19 mouse cellular contexts compared by ENCODE assay signal in the genomic region with DNA sequence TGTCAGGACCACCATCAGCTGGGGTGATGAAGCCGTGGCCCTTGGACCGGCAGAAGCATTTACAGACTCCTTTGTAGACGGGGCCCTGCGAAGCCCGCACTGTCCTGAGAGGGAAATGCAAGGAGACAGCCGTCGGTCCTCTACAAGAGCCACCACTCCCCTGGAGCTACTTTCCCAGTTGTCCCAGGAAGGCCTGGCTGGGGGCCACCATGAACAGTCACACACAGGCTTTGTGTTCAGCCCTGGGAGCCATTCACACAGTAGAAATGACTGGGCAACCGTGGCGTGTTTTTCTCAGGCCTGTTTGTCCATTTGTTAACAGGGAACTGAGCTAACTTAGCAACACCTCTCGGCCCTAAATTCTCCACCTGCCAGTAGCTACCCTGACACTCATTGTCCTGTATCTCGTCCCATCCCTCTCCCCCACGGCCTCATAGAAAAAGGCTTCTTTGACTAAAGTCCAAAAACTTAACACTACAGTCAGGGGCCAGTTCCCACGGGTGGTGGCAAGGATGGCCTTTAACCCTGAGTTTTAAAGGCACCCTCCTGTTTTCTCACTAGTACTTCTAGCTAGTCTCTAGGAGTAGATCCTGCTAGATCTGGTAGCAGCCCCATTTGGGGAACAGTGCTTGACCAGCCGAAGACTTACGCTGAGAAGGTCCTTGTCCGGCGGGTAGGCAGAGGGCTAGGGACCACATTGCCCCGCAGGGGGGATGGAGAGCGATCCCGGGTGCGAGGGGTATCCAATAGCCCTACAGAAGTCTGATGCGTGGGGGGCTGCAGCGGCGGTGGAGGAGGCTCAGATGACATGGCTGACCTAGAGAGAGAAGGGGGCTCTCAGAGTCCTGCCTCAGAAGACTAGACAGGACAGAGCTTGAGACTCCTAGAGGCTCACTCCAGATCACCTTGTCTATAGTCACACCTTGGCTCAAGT. TPM values are rescaled to one million over a fixed set of nuclear protein-coding genes. Genes with fewer than 3 reads are reported as not detected.
A peak's percentile ranks its signal among the peaks of the same experiment; 100 is the strongest.
DNase-seq lines count a peak whose midpoint lies in the region; ATAC-seq and TF ChIP-seq lines count a peak whose summit lies in the region.
"Had no signal": no experiment of that assay in that cellular context is flagged by ENCODE, and none has a peak within 500 bp of the region (broad histone marks: within the 10 kb centered on the region; RNA-seq: fewer than 3 reads in every experiment).

No protein-coding gene starts in this region.

- no peak for ATAC-seq in hindbrain, embryonic 13.5 days (ENCODE audit: low FRiP score)
- ATAC-seq in hindbrain, embryonic 12.5 days (ENCODE audit: low FRiP score), result no peak
- ATAC-seq in lung, postnatal 0 days, result no peak
- ATAC-seq in kidney, postnatal 0 days (replicated peaks; ENCODE audit: low FRiP score, low read depth), result no peak

- intact Hi-C loops in left cerebral cortex, adult 2 months (cut with DNase I), result no loop called here

- H3K9me3 ChIP-seq in hindbrain, embryonic 13.5 days, result no peaks in the 10 kb centered on the region
- H3K9me3 ChIP-seq in hindbrain, embryonic 12.5 days (replicated peaks), result no peaks in the 10 kb centered on the region
- no peaks in the 10 kb centered on the region for H3K9me3 ChIP-seq in lung, postnatal 0 days (ENCODE audit: low read length)
- H3K9me3 ChIP-seq in kidney, postnatal 0 days (replicated peaks; ENCODE audit: low read length), result no peaks in the 10 kb centered on the region
- H3K9me3 ChIP-seq: limb, embryonic 13.5 days; stomach, embryonic 15.5 days had no signal

- peak overlapping the region; percentile 44 for H3K27ac ChIP-seq in hindbrain, embryonic 13.5 days
- H3K27ac ChIP-seq in hindbrain, embryonic 12.5 days, result no peak overlapping the region
- peak overlapping the region; percentile 87 for H3K27ac ChIP-seq in lung, postnatal 0 days (ENCODE audit: low read length)
- H3K27ac ChIP-seq in brown adipose tissue, adult 24 weeks (replicated peaks; ENCODE audit: low read depth, low read length), result peak overlapping the region; percentile 80
- peak overlapping the region; percentile 47 for H3K27ac ChIP-seq in kidney, postnatal 0 days
- H3K27ac ChIP-seq in left cerebral cortex, adult 2 months, result no peak overlapping the region
- H3K27ac ChIP-seq: limb, embryonic 13.5 days; macrophage; stomach, embryonic 15.5 days had no signal

- no peak for TF ChIP-seq CTCF in lung, postnatal 0 days (IDR thresholded peaks at IDR 0.05)
- no peak for TF ChIP-seq CTCF in kidney, postnatal 0 days (IDR thresholded peaks at IDR 0.05; ENCODE audit: low read depth)
- no peak for TF ChIP-seq CTCF in left cerebral cortex, adult 2 months (IDR thresholded peaks at IDR 0.05)

- H3K27me3 ChIP-seq in hindbrain, embryonic 13.5 days, result no peaks in the 10 kb centered on the region
- H3K27me3 ChIP-seq in hindbrain, embryonic 12.5 days, result no peaks in the 10 kb centered on the region
- no peaks in the 10 kb centered on the region for H3K27me3 ChIP-seq in lung, postnatal 0 days (replicated peaks; ENCODE audit: insufficient read depth, low read length)
- H3K27me3 ChIP-seq in kidney, postnatal 0 days (ENCODE audit: insufficient read depth, low read length), result no peaks in the 10 kb centered on the region
- H3K27me3 ChIP-seq: CH12.LX; limb, embryonic 13.5 days; stomach, embryonic 15.5 days had no signal

- no peak overlapping the region for H3K9ac ChIP-seq in hindbrain, embryonic 13.5 days
- H3K9ac ChIP-seq in hindbrain, embryonic 12.5 days, result no peak overlapping the region
- no peak overlapping the region for H3K9ac ChIP-seq in lung, postnatal 0 days (replicated peaks; ENCODE audit: low read depth)
- no peak overlapping the region for H3K9ac ChIP-seq in kidney, postnatal 0 days (ENCODE audit: low read depth, low read length)
- H3K9ac ChIP-seq: limb, embryonic 13.5 days; stomach, embryonic 15.5 days had no signal

- peaks cover 59% of the 10 kb centered on the region for H3K4me1 ChIP-seq in hindbrain, embryonic 13.5 days (replicated peaks)
- peaks cover 40% of the 10 kb centered on the region for H3K4me1 ChIP-seq in hindbrain, embryonic 12.5 days
- H3K4me1 ChIP-seq in lung, postnatal 0 days (ENCODE audit: insufficient read depth, low read depth, low read length), result peaks cover 24% of the 10 kb centered on the region
- peaks cover 66% of the 10 kb centered on the region for H3K4me1 ChIP-seq in brown adipose tissue, adult 24 weeks (ENCODE audit: control insufficient read depth, insufficient read depth, insufficient read length, low read length)
- peaks cover 5% of the 10 kb centered on the region; the same call in 1 of the 2 replicates for H3K4me1 ChIP-seq in kidney, postnatal 0 days (replicated peaks; ENCODE audit: insufficient read depth, low read length)

- peaks cover 65% of the 10 kb centered on the region for H3K36me3 ChIP-seq in hindbrain, embryonic 13.5 days
- peaks cover 54% of the 10 kb centered on the region for H3K36me3 ChIP-seq in hindbrain, embryonic 12.5 days
- H3K36me3 ChIP-seq in lung, postnatal 0 days (ENCODE audit: insufficient read depth, low read length), result no peaks in the 10 kb centered on the region
- peaks cover 11% of the 10 kb centered on the region; the same call in 1 of the 2 replicates for H3K36me3 ChIP-seq in kidney, postnatal 0 days (ENCODE audit: insufficient read depth, low read length)

- no peak overlapping the region for H3K4me2 ChIP-seq in hindbrain, embryonic 13.5 days
- no peak overlapping the region for H3K4me2 ChIP-seq in hindbrain, embryonic 12.5 days (replicated peaks)
- no peak overlapping the region for H3K4me2 ChIP-seq in lung, postnatal 0 days (replicated peaks; ENCODE audit: low read depth, low read length)
- H3K4me2 ChIP-seq in kidney, postnatal 0 days (ENCODE audit: low read length), result no peak overlapping the region
- H3K4me2 ChIP-seq: limb, embryonic 13.5 days; stomach, embryonic 15.5 days had no signal

- no peak overlapping the region for H3K4me3 ChIP-seq in hindbrain, embryonic 13.5 days
- no peak overlapping the region for H3K4me3 ChIP-seq in hindbrain, embryonic 12.5 days
- H3K4me3 ChIP-seq in lung, postnatal 0 days (ENCODE audit: low read depth, low read length), result no peak overlapping the region
- no peak overlapping the region for H3K4me3 ChIP-seq in brown adipose tissue, adult 24 weeks (ENCODE audit: insufficient read depth, low read depth, low read length)
- H3K4me3 ChIP-seq in kidney, postnatal 0 days (replicated peaks; ENCODE audit: low read depth, low read length), result no peak overlapping the region
- H3K4me3 ChIP-seq in left cerebral cortex, adult 2 months, result no peak overlapping the region
- H3K4me3 ChIP-seq: limb, embryonic 13.5 days; myocyte; stomach, embryonic 15.5 days had no signal

- WGBS in hindbrain, embryonic 13.5 days, result 81% methylated on average over 24 of the region's 24 CpGs
- 84% methylated on average over 22 of the region's 24 CpGs for WGBS in hindbrain, embryonic 12.5 days
- WGBS in lung, postnatal 0 days, result 84% methylated on average over 24 of the region's 24 CpGs
- 69% methylated on average over 24 of the region's 24 CpGs for WGBS in kidney, postnatal 0 days

- DNase-seq in lung, postnatal 0 days (ENCODE audit: low spot score), result no peak
- DNase-seq in lung, postnatal 4 days, result no peak
- DNase-seq in kidney, postnatal 0 days (ENCODE audit: low spot score), result no peak
- DNase-seq in thymus, postnatal 0 days (ENCODE audit: low spot score), result no peak
- no peak for DNase-seq in left cerebral cortex, adult 2 months (ENCODE audit: extremely low spot score in 1 of 2, low spot score in 2 of 2)
- DNase-seq: adrenal gland, postnatal 36 days; cerebellum, adult 8-10 months had no signal

- TF ChIP-seq EP300 in lung, postnatal 0 days (IDR thresholded peaks at IDR 0.05), result no peak

RNA-seq across cellular contexts. Expression of a gene that starts 8.1 kb away (rescaled TPM):
- polyA plus RNA-seq in hindbrain, embryonic 13.5 days (2015; fragmentation: Nextera tagmentation; extraction: Ambion mirVana), result 242 and 243 TPM in 2 replicates
- 229 and 234 TPM in 2 replicates for polyA plus RNA-seq in hindbrain, embryonic 12.5 days (2016; fragmentation: Nextera tagmentation; extraction: Ambion mirVana)
- 86.9 and 97.1 TPM in 2 replicates for polyA plus RNA-seq in lung, postnatal 0 days (2015; fragmentation: Nextera tagmentation; extraction: Ambion mirVana)
- polyA plus RNA-seq in brown adipose tissue, adult 24 weeks (2012; ENCODE audit: insufficient read depth, insufficient read length, missing spikeins), result 88.4 and 130 TPM in 2 replicates
- 53.0 and 61.1 TPM in 2 replicates for polyA plus RNA-seq in kidney, postnatal 0 days (2015; fragmentation: Nextera tagmentation; extraction: Ambion mirVana)
- 34.2 and 37.6 TPM in 2 replicates for polyA plus RNA-seq in thymus, postnatal 0 days (2015; fragmentation: Nextera tagmentation; extraction: Ambion mirVana)
- total RNA-seq in left cerebral cortex, adult 2 months (2021), result 10 to 100 TPM; 11.2 to 16.4 TPM

RNA-seq across cellular contexts. Expression of a gene that starts 16.7 kb away (rescaled TPM):
- polyA plus RNA-seq in hindbrain, embryonic 13.5 days (2015; fragmentation: Nextera tagmentation; extraction: Ambion mirVana), result not detected in 2 replicates
- not detected in 2 replicates for polyA plus RNA-seq in hindbrain, embryonic 12.5 days (2016; fragmentation: Nextera tagmentation; extraction: Ambion mirVana)
- not detected in 2 replicates for polyA plus RNA-seq in lung, postnatal 0 days (2015; fragmentation: Nextera tagmentation; extraction: Ambion mirVana)
- not detected in 2 replicates for polyA plus RNA-seq in brown adipose tissue, adult 24 weeks (2012; ENCODE audit: insufficient read depth, insufficient read length, missing spikeins)
- not detected in 2 replicates for polyA plus RNA-seq in kidney, postnatal 0 days (2015; fragmentation: Nextera tagmentation; extraction: Ambion mirVana)
- polyA plus RNA-seq in thymus, postnatal 0 days (2015; fragmentation: Nextera tagmentation; extraction: Ambion mirVana), result not detected in 2 replicates
- total RNA-seq in left cerebral cortex, adult 2 months (2021), result not detected
- total RNA-seq: adrenal gland, postnatal 36 days; CH12.LX; layer of hippocampus, adult 8-10 months had no signal
- polyA plus RNA-seq: embryonic facial prominence, embryonic 11.5 days; forebrain, embryonic 11.5 days; heart, embryonic 14.5 days; limb, embryonic 13.5 days; macrophage; stomach, embryonic 15.5 days had no signal

RNA-seq across cellular contexts. Expression of a gene that starts 26.4 kb away (rescaled TPM):
- 22.0 and 22.2 TPM in 2 replicates for polyA plus RNA-seq in hindbrain, embryonic 13.5 days (2015; fragmentation: Nextera tagmentation; extraction: Ambion mirVana)
- 22.6 and 23.0 TPM in 2 replicates for polyA plus RNA-seq in hindbrain, embryonic 12.5 days (2016; fragmentation: Nextera tagmentation; extraction: Ambion mirVana)
- polyA plus RNA-seq in lung, postnatal 0 days (2015; fragmentation: Nextera tagmentation; extraction: Ambion mirVana), result 8.2 and 8.7 TPM in 2 replicates
- polyA plus RNA-seq in brown adipose tissue, adult 24 weeks (2012; ENCODE audit: insufficient read depth, insufficient read length, missing spikeins), result 16.5 and 19.7 TPM in 2 replicates
- 13.8 and 16.0 TPM in 2 replicates for polyA plus RNA-seq in kidney, postnatal 0 days (2015; fragmentation: Nextera tagmentation; extraction: Ambion mirVana)
- polyA plus RNA-seq in thymus, postnatal 0 days (2015; fragmentation: Nextera tagmentation; extraction: Ambion mirVana), result 20.1 and 22.8 TPM in 2 replicates
- 10 to 100 TPM; 12.5 to 13.1 TPM for total RNA-seq in left cerebral cortex, adult 2 months (2021)

RNA-seq across cellular contexts. Expression of a gene that starts 26.4 kb away (rescaled TPM):
- polyA plus RNA-seq in hindbrain, embryonic 13.5 days (2015; fragmentation: Nextera tagmentation; extraction: Ambion mirVana), result 48.3 and 49.3 TPM in 2 replicates
- 49.6 and 51.0 TPM in 2 replicates for polyA plus RNA-seq in hindbrain, embryonic 12.5 days (2016; fragmentation: Nextera tagmentation; extraction: Ambion mirVana)
- polyA plus RNA-seq in lung, postnatal 0 days (2015; fragmentation: Nextera tagmentation; extraction: Ambion mirVana), result 38.0 and 40.2 TPM in 2 replicates
- polyA plus RNA-seq in brown adipose tissue, adult 24 weeks (2012; ENCODE audit: insufficient read depth, insufficient read length, missing spikeins), result 61.6 and 62.0 TPM in 2 replicates
- 45.0 and 53.6 TPM in 2 replicates for polyA plus RNA-seq in kidney, postnatal 0 days (2015; fragmentation: Nextera tagmentation; extraction: Ambion mirVana)
- 53.3 and 60.3 TPM in 2 replicates for polyA plus RNA-seq in thymus, postnatal 0 days (2015; fragmentation: Nextera tagmentation; extraction: Ambion mirVana)
- 10 to 100 TPM; 36.2 to 36.9 TPM for total RNA-seq in left cerebral cortex, adult 2 months (2021)

Comparison
In these comparisons a context has a peak if more than half of its experiments do, and no peak if none do; other contexts are left out.
1. H3K27ac ChIP-seq: peak in hindbrain, embryonic 13.5 days (single experiment), lung, postnatal 0 days (single experiment), brown adipose tissue, adult 24 weeks (single experiment) and kidney, postnatal 0 days (single experiment); none in hindbrain, embryonic 12.5 days (single experiment) and left cerebral cortex, adult 2 months (single experiment).